Mouse (Mus musculus) heart, adult 10 weeks (tissue): ENCODE data around the gene Dnajb5. TPM values are rescaled to one million over a fixed set of nuclear protein-coding genes. Genes with fewer than 3 reads are reported as not detected.

Experiments used
- polyA plus RNA-seq: library from polyadenylated mRNA; stranded (reverse); fragments of 350-450 nt; fragmentation: Illumina TruSeq; extraction: RNeasy Lipid Tissue Mini Kit (QIAGEN cat#74804); gene quantifications from one replicate; pipeline ENCODE4 v1.2.3, GENCODE M21; 2014; ENCODE audit warnings: low read depth, low replicate concordance

Dnajb5 gene
- polyA plus RNA-seq, result 87.1 TPM

DNA sequence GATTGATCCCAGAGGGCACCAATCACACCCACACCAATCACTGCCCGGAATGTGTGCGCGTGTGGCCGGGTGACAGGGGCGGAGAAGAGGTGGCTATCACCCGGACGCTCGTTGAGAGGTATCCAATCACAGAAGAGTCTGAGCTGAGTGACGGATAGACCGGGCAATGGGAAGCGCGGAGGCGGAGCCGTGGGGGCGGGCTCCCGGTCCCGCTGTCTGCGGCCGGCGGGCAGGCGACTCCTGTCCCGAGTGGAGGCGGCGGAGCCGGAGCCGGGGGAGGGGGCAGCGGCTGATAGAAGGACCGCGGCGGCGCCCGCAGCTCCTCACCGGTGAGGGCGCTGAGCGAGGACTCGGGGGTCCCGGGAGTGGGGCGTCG is at the start of gene Dnajb5:
TSS of gene Dnajb5 (plus strand) at position 139 of the 376 bp plus-strand sequence.

DNA sequence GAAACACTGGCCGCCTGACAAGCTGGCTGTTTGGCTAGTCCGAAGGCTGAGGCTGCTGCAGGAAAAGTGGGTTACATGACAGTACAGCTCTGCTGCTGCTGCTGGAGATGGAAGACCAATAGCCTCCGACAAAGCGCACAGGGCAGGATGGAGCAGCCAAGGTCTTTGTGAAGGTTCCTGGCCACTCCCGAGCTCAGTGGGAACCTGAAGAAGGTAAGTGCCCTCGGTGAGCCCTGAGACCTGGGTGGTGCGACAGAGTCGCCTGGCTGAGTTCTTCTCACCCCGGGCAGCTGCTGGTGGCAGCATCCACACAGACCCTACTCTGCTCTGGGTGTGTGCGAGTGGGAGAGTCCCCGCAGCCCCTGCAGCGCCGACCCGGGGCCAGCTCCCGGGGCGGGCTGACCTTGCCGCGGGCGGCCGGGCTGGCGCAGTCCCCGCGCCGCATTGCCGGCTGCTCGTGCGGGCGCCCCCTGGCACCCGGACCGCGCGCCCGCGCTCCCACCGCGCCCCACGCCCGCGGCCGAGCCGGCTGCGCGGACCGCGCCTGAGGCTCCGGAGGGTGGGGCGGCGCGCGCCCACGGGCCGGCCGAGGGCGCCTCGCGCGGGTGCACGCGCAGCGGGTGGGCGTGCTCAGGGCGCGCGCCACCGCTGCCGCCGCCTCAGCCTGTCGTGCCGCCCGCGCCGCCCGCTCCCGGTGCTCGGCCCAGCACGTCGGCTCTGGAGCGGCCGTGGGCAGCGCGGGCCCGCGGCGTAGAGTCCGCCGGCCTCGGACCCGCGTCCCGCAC is 32.8 kb upstream of the Dnajb5 start, which contains the start of gene Phf24:
TSS of gene Phf24 (plus strand) at position 44 of the 785 bp plus-strand sequence.

DNA sequence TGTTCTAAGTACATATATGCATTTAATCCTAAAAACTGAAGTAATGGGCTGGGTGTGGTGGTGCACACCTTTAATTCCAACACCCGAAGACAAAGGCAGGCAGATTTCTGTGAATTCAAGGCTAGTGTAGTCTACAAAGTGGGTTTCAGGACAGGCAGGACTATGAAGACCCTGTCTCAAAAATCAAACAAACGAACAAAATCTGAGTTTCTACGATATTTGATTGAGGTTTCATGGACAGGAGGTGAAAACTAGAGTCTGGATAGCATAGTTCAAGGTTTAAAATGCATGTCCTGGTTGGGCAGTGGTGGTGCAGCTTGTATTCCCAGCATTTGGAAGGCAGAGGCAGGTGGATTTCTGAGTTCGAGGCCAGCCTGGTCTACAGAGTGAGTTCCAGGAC is 19.7 kb downstream of the Dnajb5 start, which contains the start of gene 1700022I11Rik:
TSS of gene 1700022I11Rik (plus strand) at position 301 of the 400 bp plus-strand sequence.

DNA sequence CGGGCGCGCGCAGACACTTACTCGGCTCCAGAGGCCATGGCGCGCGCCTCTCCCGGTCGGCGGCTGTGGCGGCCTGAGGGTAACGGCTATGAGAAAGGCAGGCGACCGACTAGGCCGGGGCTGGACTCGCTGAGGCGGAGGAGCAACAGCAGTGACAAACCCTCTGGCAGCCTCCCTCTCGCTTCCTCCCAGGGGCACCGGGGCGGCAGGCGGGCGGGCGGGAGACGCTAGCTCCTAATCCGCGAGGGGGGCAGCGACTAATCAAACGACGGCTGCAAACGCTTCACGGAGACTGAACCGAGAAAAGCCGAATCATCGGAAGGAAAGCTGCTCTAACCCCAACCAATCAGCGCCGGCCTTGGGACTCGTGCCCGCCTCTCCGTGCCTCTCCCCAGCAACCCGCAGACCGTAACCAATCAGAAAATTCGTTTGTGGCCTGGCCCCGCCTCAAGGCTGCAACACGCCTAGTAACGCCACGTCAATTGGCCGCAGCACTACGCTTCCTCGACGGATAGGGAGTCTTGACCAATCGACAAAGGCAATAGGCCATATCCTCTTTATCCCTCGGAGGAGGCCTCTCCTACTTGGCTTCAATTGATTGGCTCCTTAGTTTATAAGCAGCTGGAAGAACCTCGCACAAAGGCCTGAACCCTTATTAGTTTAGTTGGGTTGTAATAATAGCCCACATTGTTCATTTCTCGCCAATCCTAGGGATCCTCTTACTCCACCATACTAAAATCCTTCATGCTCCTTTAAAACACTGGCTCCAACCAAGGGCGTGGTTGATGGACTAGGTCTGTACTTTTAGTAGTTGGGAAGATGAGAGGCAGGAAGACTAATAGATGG is 50.8 kb downstream of the Dnajb5 start, which contains the start of gene Vcp:
TSS of gene Vcp (minus strand) at position 367 of the 846 bp plus-strand sequence.

Other genes with a start within 250 kb of the Dnajb5 start
- gene 4930578G10Rik, start 214.3 kb upstream of the Dnajb5 start, polyA plus RNA-seq, result not detected
- 4.0 TPM for gene Ccl19, start 193.2 kb upstream of the Dnajb5 start, polyA plus RNA-seq
- 53.5 TPM for gene Ccl21a, start 175.8 kb upstream of the Dnajb5 start, polyA plus RNA-seq
- gene Fam205a1, start 95.9 kb upstream of the Dnajb5 start, polyA plus RNA-seq, result not detected
- 0.21 TPM for gene Gm12394, start 93.0 kb upstream of the Dnajb5 start, polyA plus RNA-seq
- gene Fam205c, start 75.6 kb upstream of the Dnajb5 start, polyA plus RNA-seq, result 0.81 TPM
- gene Phf24, start 33.2 kb upstream of the Dnajb5 start, polyA plus RNA-seq, result 1.8 TPM
- gene 1700022I11Rik, start 19.8 kb downstream of the Dnajb5 start, polyA plus RNA-seq, result not detected
- 315 TPM for gene Vcp, start 50.7 kb downstream of the Dnajb5 start, polyA plus RNA-seq
- 2.6 TPM for gene Fancg, start 60.7 kb downstream of the Dnajb5 start, polyA plus RNA-seq
- gene Pigo, start 76.0 kb downstream of the Dnajb5 start, polyA plus RNA-seq, result 16.0 TPM
- gene Stoml2, start 81.9 kb downstream of the Dnajb5 start, polyA plus RNA-seq, result 111 TPM
- 28.0 TPM for gene Fam214b, start 96.4 kb downstream of the Dnajb5 start, polyA plus RNA-seq
- gene Unc13b, start 109.1 kb downstream of the Dnajb5 start, polyA plus RNA-seq, result 14.5 TPM